Mouse (Mus musculus) liver, embryonic 12.5 days (tissue): ENCODE data around the gene Grm8. TPM values are rescaled to one million over a fixed set of nuclear protein-coding genes. Genes with fewer than 3 reads are reported as not detected.

Source experiments
- ATAC-seq: fragments of 200-750 bp; cut with Nextera tagmentation; 2 replicates; pipeline ENCODE4 v1.8.0; 2017; ENCODE audit warnings: moderate number of reproducible peaks, mild to moderate bottlenecking, moderate library complexity
- H3K27ac ChIP-seq: fragments of 300-500 bp; sonication (generic); 2 replicates; pipeline ENCODE4 v1.5.1; 2016; ENCODE audit warnings: mild to moderate bottlenecking
- H3K27me3 ChIP-seq: fragments of 300-500 bp; sonication (generic); replicated peaks from 2 replicates; pipeline ENCODE4 v1.6.1; 2016; ENCODE audit warnings: mild to moderate bottlenecking, moderate library complexity
- H3K36me3 ChIP-seq: fragments of 300-500 bp; sonication (generic); 2 replicates; pipeline ENCODE4 v1.6.1; 2016; ENCODE audit warnings: mild to moderate bottlenecking, moderate library complexity
- H3K4me1 ChIP-seq: fragments of 300-500 bp; sonication (generic); 2 replicates; pipeline ENCODE4 v1.6.1; 2016
- H3K4me2 ChIP-seq: fragments of 300-500 bp; sonication (generic); 2 replicates; pipeline ENCODE4 v1.6.1; 2016; ENCODE audit warnings: mild to moderate bottlenecking, moderate library complexity
- H3K4me3 ChIP-seq: fragments of 300-500 bp; sonication (generic); 2 replicates; pipeline ENCODE4 v1.5.1; 2016; ENCODE audit warnings: mild to moderate bottlenecking, moderate library complexity
- H3K9ac ChIP-seq: fragments of 300-500 bp; sonication (generic); 2 replicates; pipeline ENCODE4 v1.6.1; 2016; ENCODE audit warnings: mild to moderate bottlenecking, moderate library complexity
- H3K9me3 ChIP-seq: fragments of 300-500 bp; sonication (generic); replicated peaks from 2 replicates; pipeline ENCODE4 v1.6.1; 2016; ENCODE audit warnings: mild to moderate bottlenecking, moderate library complexity
- WGBS: fragments of 180-500 bp; shearing (Covaris S2); methylation state at CpG from one replicate; pipeline ENCODE4 v1.1.7; 2016; ENCODE audit not compliant: insufficient replicate concordance; 5-methylcytosine and 5-hydroxymethylcytosine counted together
- microRNA counts: library from miRNA; unstranded; fragments of <30 nt; microRNA quantifications from one replicate; lab custom pipeline; 2017
- microRNA-seq: library from miRNA; unstranded; fragments of <30 nt; microRNA quantifications from one replicate; pipeline ENCODE4, GENCODE M21; 2017
- polyA plus RNA-seq: library from polyadenylated mRNA; unstranded; fragments of >200 nt; fragmentation: Nextera tagmentation; extraction: Ambion mirVana; gene quantifications from 2 replicates; pipeline ENCODE4 v1.2.1, GENCODE M21; 2016

The Grm8 gene
- polyA plus RNA-seq, 1 experiment from 2014 or later: 0.11 TPM

GRCm38 (mm10) chr6:27314273-27315009 lies 820.5 kb downstream of the Grm8 start:
- Histone ChIP-seq H3K9me3 (no peaks in the 10 kb centered on the region), H3K4me1 (no peaks in the 10 kb centered on the region), H3K4me3 (no peak overlapping the region), H3K27me3 (no peaks in the 10 kb centered on the region), H3K9ac (no peak overlapping the region), H3K4me2 (no peak overlapping the region), H3K27ac (no peak overlapping the region), H3K36me3 (no peaks in the 10 kb centered on the region)
- no peak for ATAC-seq
- 70% methylated on average over 5 of the region's 5 CpGs for WGBS

- no peaks in the 10 kb centered on the region for H3K9me3 ChIP-seq
- H3K9ac ChIP-seq: no peak overlapping the region
- ATAC-seq: no peak
- no peak overlapping the region for H3K27ac ChIP-seq
- no peaks in the 10 kb centered on the region for H3K27me3 ChIP-seq
- H3K4me1 ChIP-seq: no peaks in the 10 kb centered on the region
- H3K4me3 ChIP-seq: no peak overlapping the region
- no peak overlapping the region for H3K4me2 ChIP-seq
- no peaks in the 10 kb centered on the region for H3K36me3 ChIP-seq
Observed at GRCm38 (mm10) chr6:27310401-27310800, 824.6 kb downstream of the Grm8 start.

GRCm38 (mm10) chr6:27305351-27305750 lies 829.6 kb downstream of the Grm8 start:
- H3K4me2 ChIP-seq: no peak overlapping the region

GRCm38 (mm10) chr6:27264972-27265371 lies 870.0 kb downstream of the Grm8 start:
- Histone ChIP-seq H3K4me3 (no peak overlapping the region), H3K4me1 (no peaks in the 10 kb centered on the region), H3K4me2 (no peak overlapping the region), H3K9ac (no peak overlapping the region), H3K9me3 (no peaks in the 10 kb centered on the region), H3K27ac (no peak overlapping the region), H3K27me3 (no peaks in the 10 kb centered on the region), H3K36me3 (no peaks in the 10 kb centered on the region)
- no peak for ATAC-seq

More at GRCm38 (mm10) chr6:27305351-27305750, 829.6 kb downstream of the Grm8 start:
- Histone ChIP-seq H3K36me3 (no peaks in the 10 kb centered on the region), H3K27ac (no peak overlapping the region), H3K27me3 (no peaks in the 10 kb centered on the region), H3K9ac (no peak overlapping the region), H3K4me3 (no peak overlapping the region), H3K4me1 (no peaks in the 10 kb centered on the region), H3K9me3 (no peaks in the 10 kb centered on the region)
- 62% methylated on average over 2 of the region's 2 CpGs for WGBS
- no peak for ATAC-seq

- no peaks in the 10 kb centered on the region for H3K27me3 ChIP-seq
- no peak for ATAC-seq
- no peak overlapping the region for H3K4me2 ChIP-seq
- H3K9ac ChIP-seq: no peak overlapping the region
- no peaks in the 10 kb centered on the region for H3K4me1 ChIP-seq
- no peaks in the 10 kb centered on the region for H3K36me3 ChIP-seq
- no peak overlapping the region for H3K27ac ChIP-seq
- no peaks in the 10 kb centered on the region for H3K9me3 ChIP-seq
- no peak overlapping the region for H3K4me3 ChIP-seq
Observed at GRCm38 (mm10) chr6:27262611-27263010, 872.4 kb downstream of the Grm8 start.

GRCm38 (mm10) chr6:27240416-27240815 lies 894.6 kb downstream of the Grm8 start:
- no peaks in the 10 kb centered on the region for H3K36me3 ChIP-seq
- H3K4me3 ChIP-seq: no peak overlapping the region
- no peaks in the 10 kb centered on the region for H3K27me3 ChIP-seq
- H3K4me2 ChIP-seq: no peak overlapping the region
- H3K4me1 ChIP-seq: no peaks in the 10 kb centered on the region
- no peak for ATAC-seq
- H3K9me3 ChIP-seq: no peaks in the 10 kb centered on the region
- H3K27ac ChIP-seq: no peak overlapping the region
- H3K9ac ChIP-seq: no peak overlapping the region

GRCm38 (mm10) chr6:27239968-27240367 lies 895.0 kb downstream of the Grm8 start:
- H3K4me3 ChIP-seq: no peak overlapping the region
- H3K9ac ChIP-seq: no peak overlapping the region
- no peaks in the 10 kb centered on the region for H3K4me1 ChIP-seq
- ATAC-seq: no peak
- H3K36me3 ChIP-seq: no peaks in the 10 kb centered on the region
- WGBS: 49% methylated on average over 2 of the region's 2 CpGs
- H3K9me3 ChIP-seq: no peaks in the 10 kb centered on the region
- H3K27ac ChIP-seq: no peak overlapping the region
- no peak overlapping the region for H3K4me2 ChIP-seq
- no peaks in the 10 kb centered on the region for H3K27me3 ChIP-seq

MicroRNAs within 50 kb of the gene (microRNA counts, 519-probe panel; counts per million panel counts)
- microRNA mmu-miR-592 (lab: Ali Mortazavi, UCI): 582 counts per million, percentile 70 among the panel's probes with 10 or more counts

Small RNAs within 50 kb of the gene (microRNA-seq; reads per million reads assigned to microRNA genes)
- 2.1 reads per million for gene Mir592
